Mouse (Mus musculus): Measurements from ENCODE around the gene Hist1h4f.
"Not testable (repeated sequence)": the region's sequence is repeated elsewhere in the genome, so short reads cannot be mapped to it uniquely, and the experiment has no call there.

Hist1h4f gene

DNA sequence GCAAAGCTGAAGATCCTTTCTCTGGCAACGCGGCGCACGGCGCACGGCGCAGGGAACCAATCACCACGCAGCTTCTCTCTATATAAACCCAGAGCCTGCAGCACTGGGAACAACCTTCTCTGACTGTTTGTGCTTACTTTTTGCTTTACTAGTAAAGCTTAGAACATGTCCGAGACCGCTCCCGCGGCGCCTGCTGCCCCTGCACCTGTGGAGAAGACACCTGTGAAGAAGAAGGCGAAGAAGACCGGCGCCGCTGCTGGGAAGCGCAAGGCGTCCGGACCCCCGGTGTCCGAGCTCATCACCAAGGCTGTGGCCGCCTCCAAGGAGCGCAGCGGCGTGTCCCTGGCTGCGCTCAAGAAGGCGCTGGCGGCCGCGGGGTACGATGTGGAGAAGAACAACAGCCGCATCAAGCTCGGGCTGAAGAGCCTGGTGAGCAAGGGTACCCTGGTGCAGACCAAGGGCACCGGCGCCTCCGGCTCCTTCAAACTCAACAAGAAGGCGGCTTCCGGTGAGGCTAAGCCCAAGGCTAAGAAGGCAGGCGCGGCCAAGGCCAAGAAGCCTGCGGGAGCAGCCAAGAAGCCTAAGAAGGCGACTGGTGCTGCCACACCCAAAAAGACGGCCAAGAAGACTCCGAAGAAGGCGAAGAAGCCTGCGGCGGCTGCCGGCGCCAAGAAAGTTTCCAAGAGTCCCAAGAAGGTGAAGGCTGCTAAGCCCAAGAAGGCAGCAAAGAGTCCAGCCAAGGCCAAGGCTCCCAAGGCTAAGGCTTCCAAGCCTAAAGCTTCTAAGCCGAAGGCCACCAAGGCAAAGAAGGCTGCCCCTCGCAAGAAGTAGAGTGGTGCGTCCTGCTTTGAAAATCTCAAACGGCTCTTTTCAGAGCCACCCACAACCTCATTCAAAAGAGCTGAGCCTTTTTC, 3.7 kb upstream of the Hist1h4f start:
- no peak for DNase-seq (ENCODE audit: low spot score)

DNA sequence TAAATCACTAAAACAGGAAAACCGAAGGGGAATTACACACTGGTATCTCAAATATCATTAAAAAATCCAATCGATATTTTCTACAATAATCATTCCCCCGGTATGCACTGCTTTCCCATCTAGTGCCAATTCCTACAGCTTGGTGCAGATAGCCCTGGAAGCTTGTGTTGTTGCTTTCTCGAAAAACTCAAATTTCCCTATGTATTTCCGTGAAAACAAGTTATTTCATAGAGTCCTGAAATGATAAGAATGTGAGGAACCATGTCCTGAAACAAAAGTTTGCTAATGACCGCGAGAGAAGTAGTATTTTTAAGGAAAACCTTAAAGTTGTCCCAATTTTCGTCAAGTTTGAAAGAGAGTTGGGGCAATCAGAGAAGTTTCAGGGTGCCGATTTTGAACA, 2.9 kb upstream of the Hist1h4f start:
- no peak for DNase-seq (ENCODE audit: low spot score)

- no peak for DNase-seq (ENCODE audit: low spot score)
These were observed 1.5 kb upstream of the Hist1h4f start, which contains the start of gene Hist1h1d for GRCm38 (mm10) chr13:23552962-23553361. Gene Hist1h1d (plus strand): TSS chr13:23553262.

GRCm38 (mm10) chr13:23551931-23552914, 775 bp upstream of the Hist1h4f start:
- DNase-seq (ENCODE audit: low spot score) = no peak

DNA sequence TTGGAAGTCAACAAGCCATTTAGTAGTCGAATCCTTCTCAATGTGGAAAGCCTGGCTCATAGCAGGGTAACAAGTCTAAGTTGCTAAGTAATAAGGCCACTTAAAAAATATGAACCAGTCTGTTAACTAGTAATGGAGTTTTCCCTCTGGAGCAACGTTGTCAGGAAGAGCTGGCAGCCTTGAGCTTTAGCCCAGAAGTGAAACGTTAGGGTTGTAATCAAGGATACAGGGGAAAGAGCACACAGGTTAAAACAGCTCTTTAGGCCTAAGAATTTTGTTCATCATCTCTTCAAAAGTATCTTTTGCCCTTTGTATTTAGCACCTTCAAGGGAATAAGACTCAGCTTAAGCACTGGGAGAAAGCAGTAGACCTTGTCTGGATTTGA, 695 bp downstream of the Hist1h4f start:
- DNase-seq (ENCODE audit: low spot score) = no peak

GRCm38 (mm10) chr13:23546694-23547093, 4.8 kb downstream of the Hist1h4f start:
- DNase-seq (ENCODE audit: low spot score) = no peak

DNA sequence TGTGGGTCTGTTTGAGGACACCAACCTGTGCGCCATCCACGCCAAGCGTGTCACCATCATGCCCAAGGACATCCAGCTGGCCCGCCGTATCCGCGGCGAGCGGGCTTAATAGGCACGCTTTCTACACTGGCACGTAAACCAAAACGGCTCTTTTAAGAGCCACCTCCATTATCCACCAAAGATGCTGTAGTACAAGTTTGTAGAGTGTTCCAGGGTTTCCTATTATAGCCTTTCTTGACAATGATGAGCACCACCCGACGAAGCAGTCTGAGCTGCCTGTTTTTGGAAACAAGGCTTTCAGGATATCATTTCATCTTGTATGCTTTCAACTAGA, 6.7 kb downstream of the Hist1h4f start:
- not testable (repeated sequence) for DNase-seq (ENCODE audit: low spot score)

DNA sequence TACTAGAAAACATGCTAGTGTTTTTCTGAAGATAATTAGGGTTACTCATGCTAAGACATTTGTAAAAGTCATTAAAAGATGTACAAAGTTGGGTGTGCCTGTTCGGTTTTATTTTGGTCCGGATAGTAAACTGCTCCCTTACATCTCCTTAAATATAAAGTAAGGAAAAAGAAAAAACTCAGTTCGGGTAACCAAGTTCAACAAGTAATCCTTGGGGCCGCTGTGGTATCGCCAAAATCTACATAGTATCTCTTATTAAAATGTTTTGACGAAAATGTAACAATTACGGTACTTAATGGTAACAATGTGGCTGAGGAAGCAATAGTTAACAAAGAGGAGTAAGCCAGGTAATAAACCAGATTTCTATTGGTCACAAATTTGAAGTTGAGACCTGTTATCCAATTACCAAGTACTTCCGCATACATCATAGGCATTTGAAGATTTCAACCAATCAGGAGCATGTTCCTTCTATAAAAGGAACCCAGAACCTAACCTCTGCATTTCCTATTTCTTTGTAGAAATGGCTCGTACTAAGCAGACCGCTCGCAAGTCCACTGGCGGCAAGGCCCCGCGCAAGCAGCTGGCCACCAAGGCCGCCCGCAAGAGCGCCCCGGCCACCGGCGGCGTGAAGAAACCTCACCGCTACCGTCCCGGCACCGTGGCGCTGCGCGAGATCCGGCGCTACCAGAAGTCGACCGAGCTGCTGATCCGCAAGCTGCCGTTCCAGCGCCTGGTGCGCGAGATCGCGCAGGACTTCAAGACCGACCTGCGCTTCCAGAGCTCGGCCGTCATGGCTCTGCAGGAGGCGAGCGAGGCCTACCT, 7.3 kb downstream of the Hist1h4f start, which contains the start of gene Hist1h3f:
Gene Hist1h3f, plus strand, starts transcription at position 88 of the 822 bp plus-strand sequence.
- DNase-seq (ENCODE audit: low spot score) = no peak

DNA sequence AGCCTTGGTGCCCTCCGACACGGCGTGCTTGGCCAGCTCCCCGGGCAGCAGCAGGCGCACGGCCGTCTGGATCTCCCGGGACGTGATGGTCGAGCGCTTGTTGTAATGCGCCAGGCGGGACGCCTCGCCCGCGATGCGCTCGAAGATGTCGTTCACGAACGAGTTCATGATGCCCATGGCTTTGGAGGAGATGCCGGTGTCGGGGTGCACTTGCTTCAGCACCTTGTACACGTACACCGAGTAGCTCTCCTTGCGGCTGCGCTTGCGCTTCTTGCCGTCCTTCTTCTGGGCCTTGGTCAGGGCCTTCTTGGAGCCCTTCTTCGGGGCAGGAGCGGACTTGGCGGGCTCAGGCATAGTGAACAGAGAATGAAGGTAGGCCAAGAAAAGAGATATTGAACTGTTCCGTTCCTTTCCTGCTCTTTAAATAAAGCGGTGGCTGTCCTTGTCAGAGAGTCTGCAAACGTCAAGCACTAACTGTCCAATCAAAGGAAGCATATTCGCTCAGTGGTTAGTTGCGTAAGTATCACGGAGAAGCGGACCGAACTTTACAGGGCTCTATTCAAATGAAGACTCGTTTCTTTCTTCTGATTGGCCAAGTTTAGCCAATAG, 8.3 kb downstream of the Hist1h4f start, which contains the start of gene Hist1h2bh:
Gene Hist1h2bh, minus strand, starts transcription at position 394 of the 609 bp plus-strand sequence.
- not testable (repeated sequence) for DNase-seq (ENCODE audit: low spot score)

- not testable (repeated sequence) for DNase-seq (ENCODE audit: low spot score)
These were observed 9.0 kb downstream of the Hist1h4f start for GRCm38 (mm10) chr13:23542225-23542980.

- no peak for DNase-seq (ENCODE audit: low spot score)
These were observed 10.0 kb downstream of the Hist1h4f start for GRCm38 (mm10) chr13:23541497-23541896.

- not testable (repeated sequence) for DNase-seq (ENCODE audit: low spot score)
These were observed 11.6 kb downstream of the Hist1h4f start for GRCm38 (mm10) chr13:23539821-23540220.

- DNase-seq (ENCODE audit: low spot score) = no peak
These were observed 13.2 kb downstream of the Hist1h4f start for GRCm38 (mm10) chr13:23538249-23538648.

DNA sequence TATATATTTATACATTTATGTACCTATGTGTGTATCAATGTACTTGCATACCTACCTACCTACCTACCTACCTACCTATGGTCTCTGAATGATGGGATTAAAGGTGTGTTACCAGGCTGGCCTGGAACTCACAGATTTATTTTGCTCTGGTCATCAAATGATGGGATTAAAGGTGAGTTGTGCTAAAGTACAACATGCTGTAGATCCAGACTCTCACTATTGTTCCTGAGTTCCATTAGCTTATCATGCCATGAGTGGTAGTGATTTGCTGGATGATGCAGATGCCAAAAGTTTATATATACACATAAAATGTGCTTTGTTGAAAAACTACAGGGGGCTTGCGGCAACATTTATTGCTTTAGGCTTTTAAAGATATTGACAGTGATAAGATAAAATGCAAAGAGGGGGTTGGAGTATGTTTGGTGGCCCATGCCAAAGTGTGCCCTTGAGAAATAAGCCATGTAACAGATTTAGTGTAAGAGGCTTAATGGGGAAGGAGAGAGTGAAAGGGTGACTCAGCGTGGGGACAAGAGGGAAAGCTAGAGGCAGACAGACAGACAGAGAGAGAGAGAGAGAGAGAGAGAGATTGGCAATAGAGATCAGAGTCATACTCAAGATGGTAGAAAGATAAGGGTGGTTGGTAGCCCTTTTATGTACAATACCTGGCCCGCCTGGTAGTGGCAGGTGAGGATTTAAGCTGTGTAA, 14.3 kb downstream of the Hist1h4f start:
- DNase-seq (ENCODE audit: low spot score) = no peak

GRCm38 (mm10) chr13:23536076-23536822, 15.2 kb downstream of the Hist1h4f start:
- no peak for DNase-seq (ENCODE audit: low spot score)

GRCm38 (mm10) chr13:23535137-23536075, 16.0 kb downstream of the Hist1h4f start, which contains the start of gene Hist1h3g:
Gene Hist1h3g (plus strand): TSS chr13:23535422.
- not testable (repeated sequence) for DNase-seq (ENCODE audit: low spot score)

DNA sequence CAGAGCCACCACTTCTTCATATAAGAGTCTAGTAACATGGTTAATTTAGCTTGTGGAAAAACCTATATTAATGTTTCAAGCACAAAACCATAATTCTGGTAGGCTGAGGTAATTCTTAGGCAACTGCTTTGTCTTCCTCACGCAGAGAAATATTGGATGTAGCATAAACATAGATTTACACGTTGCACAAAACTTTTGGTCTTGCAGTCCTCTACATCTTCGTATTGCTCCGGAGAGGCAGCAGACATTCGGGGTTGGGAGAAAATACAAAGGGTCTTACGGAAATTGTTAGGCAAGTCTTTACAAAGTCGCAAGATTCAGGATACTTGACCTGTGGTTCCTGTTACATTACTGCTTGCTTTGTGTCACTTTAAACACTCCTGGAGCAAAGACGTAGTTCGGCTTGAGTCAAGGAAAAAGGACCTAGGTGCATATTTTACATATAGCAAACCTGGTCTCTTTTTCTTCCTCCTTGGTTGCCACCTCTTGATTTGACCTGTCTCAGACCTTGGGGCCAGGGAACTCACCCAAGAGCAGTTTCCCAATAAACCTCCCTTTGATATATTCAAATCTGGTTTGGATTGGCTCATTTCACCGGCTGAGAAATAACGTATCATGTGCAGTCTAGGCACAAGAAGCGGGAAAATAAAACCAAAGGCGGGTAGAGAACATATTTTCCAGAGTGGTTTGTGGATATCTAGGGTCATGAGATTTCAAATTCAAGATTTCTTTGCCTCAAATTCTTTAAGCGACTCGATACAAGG, 16.9 kb downstream of the Hist1h4f start:
- DNase-seq (ENCODE audit: low spot score) = no peak

All from urinary bladder, postnatal 10 days (tissue).